12 mouse cellular contexts compared by ENCODE assay signal in the genomic region with DNA sequence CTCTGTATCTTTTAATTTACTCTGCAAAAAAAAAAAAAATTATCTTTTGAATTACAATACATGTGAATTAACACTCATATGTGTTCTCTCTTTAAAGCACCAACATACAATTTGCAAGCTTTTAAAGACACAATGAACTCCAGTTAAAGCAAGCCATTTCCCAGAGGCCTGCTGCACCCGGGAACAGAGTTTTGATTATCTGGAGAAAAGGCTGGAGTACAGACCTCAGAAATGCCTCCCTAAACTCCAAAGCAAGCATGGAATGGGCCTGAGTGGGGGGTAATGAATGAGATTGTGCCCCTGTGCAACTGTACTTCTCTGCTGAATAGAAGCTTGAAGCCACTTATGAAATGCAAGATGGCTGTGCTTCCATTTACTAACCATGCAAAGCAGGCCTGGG.
"Had no signal": no experiment of that assay in that cellular context is flagged by ENCODE, and none has a peak within 500 bp of the region (broad histone marks: within the 10 kb centered on the region; RNA-seq: fewer than 3 reads in every experiment).

No protein-coding gene starts in this region.

- H3K9ac ChIP-seq: kidney, embryonic 15.5 days; liver, embryonic 15.5 days had no signal

- H3K4me2 ChIP-seq: kidney, embryonic 15.5 days; liver, embryonic 11.5 days; liver, embryonic 15.5 days had no signal

- H3K27ac ChIP-seq: kidney, embryonic 15.5 days; left cerebral cortex, adult 2 months; limb, embryonic 10.5 days; liver, embryonic 15.5 days; stomach, postnatal 0 days had no signal

- DNase-seq: kidney, adult 2 months; kidney, postnatal 14 days; lung, adult 2 months; lung, postnatal 36 days; thymus, postnatal 4 days had no signal

- H3K9me3 ChIP-seq: kidney, embryonic 15.5 days; limb, embryonic 10.5 days; liver, embryonic 15.5 days had no signal

- H3K36me3 ChIP-seq: kidney, embryonic 15.5 days; limb, embryonic 10.5 days; liver, embryonic 15.5 days had no signal

- H3K4me3 ChIP-seq: kidney, embryonic 15.5 days; left cerebral cortex, adult 2 months; limb, embryonic 10.5 days; liver, embryonic 15.5 days had no signal

- H3K27me3 ChIP-seq: kidney, embryonic 15.5 days; liver, embryonic 15.5 days had no signal

- H3K4me1 ChIP-seq: limb, embryonic 10.5 days; liver, embryonic 15.5 days had no signal

- ATAC-seq: lung, postnatal 0 days had no signal
